Comparison of ENCODE assay signal across 13 mouse cellular contexts in genomic region chr11:19899621-19900020, GRCm38 (mm10). TPM values are rescaled to one million over a fixed set of nuclear protein-coding genes. Genes with fewer than 3 reads are reported as not detected.
DNase-seq lines count a peak whose midpoint lies in the region; ATAC-seq lines count a peak whose summit lies in the region.
"Had no signal": no experiment of that assay in that cellular context is flagged by ENCODE, and none has a peak within 500 bp of the region (broad histone marks: within the 10 kb centered on the region; RNA-seq: fewer than 3 reads in every experiment).

No protein-coding gene starts in this region.

- no peaks in the 10 kb centered on the region for H3K27me3 ChIP-seq in kidney, embryonic 16.5 days (ENCODE audit: insufficient read depth, low read length)
- H3K27me3 ChIP-seq in heart, embryonic 10.5 days (ENCODE audit: insufficient read depth, poor library complexity, severe bottlenecking) = no peaks in the 10 kb centered on the region
- H3K27me3 ChIP-seq: embryonic facial prominence, embryonic 15.5 days; midbrain, embryonic 15.5 days had no signal

- H3K9me3 ChIP-seq in kidney, embryonic 16.5 days (ENCODE audit: low read length) = no peaks in the 10 kb centered on the region
- H3K9me3 ChIP-seq in heart, embryonic 10.5 days = no peaks in the 10 kb centered on the region
- H3K9me3 ChIP-seq: embryonic facial prominence, embryonic 15.5 days; midbrain, embryonic 15.5 days had no signal

- no peak overlapping the region for H3K27ac ChIP-seq in kidney, embryonic 16.5 days (ENCODE audit: low read length)
- no peak overlapping the region for H3K27ac ChIP-seq in heart, embryonic 10.5 days
- H3K27ac ChIP-seq: embryonic facial prominence, embryonic 15.5 days; midbrain, embryonic 15.5 days had no signal

- no peak overlapping the region for H3K4me2 ChIP-seq in kidney, embryonic 16.5 days (replicated peaks; ENCODE audit: low read depth, low read length)
- H3K4me2 ChIP-seq: embryonic facial prominence, embryonic 15.5 days; midbrain, embryonic 15.5 days had no signal

- peak; percentile 59 for DNase-seq in brain, embryonic 18.5 days (ENCODE audit: low read depth, low spot score)
- DNase-seq in cerebellum, postnatal 10 days = peak; percentile 84 to 89
- peak; percentile 88 for DNase-seq in layer of hippocampus, adult 8-10 months (ENCODE audit: low spot score in 2 of 2)
- peak; percentile 80 to 89 for DNase-seq in left cerebral cortex, postnatal 36 days (ENCODE audit: low spot score in 2 of 2)
- DNase-seq in ovary, postnatal 14 days (ENCODE audit: low spot score) = no peak
- DNase-seq in heart, embryonic 10.5 days (ENCODE audit: low spot score) = no peak
- DNase-seq: heart, adult 11 months; lung, adult 2 months had no signal

- intact Hi-C loops in left cerebral cortex, postnatal 36 days (cut with DNase I) = loop anchor here (2.0 kb wide), 1 partner anchor 65 kb away; no protein-coding TSS in a partner anchor

- H3K9ac ChIP-seq in kidney, embryonic 16.5 days (replicated peaks; ENCODE audit: low read length) = no peak overlapping the region
- H3K9ac ChIP-seq: embryonic facial prominence, embryonic 15.5 days; midbrain, embryonic 15.5 days had no signal

- H3K4me3 ChIP-seq in kidney, embryonic 16.5 days (ENCODE audit: low read length) = no peak overlapping the region
- no peak overlapping the region for H3K4me3 ChIP-seq in heart, embryonic 10.5 days
- H3K4me3 ChIP-seq: embryonic facial prominence, embryonic 15.5 days; midbrain, embryonic 15.5 days had no signal

- WGBS in kidney, embryonic 16.5 days = 65% methylated on average over 5 of the region's 5 CpGs
- whole genome bisulfite sequencing in heart, embryonic 10.5 days = 59% methylated on average over 5 of the region's 5 CpGs

- ATAC-seq in kidney, embryonic 16.5 days (ENCODE audit: low FRiP score, low TSS enrichment) = no peak
- no peak for ATAC-seq in megakaryocyte, adult 5-6 weeks (ENCODE audit: poor library complexity, severe bottlenecking)
- ATAC-seq: hindbrain, embryonic 16.5 days; midbrain, embryonic 15.5 days had no signal

- H3K36me3 ChIP-seq in kidney, embryonic 16.5 days (ENCODE audit: insufficient read depth, low read length) = no peaks in the 10 kb centered on the region
- H3K36me3 ChIP-seq in heart, embryonic 10.5 days = no peaks in the 10 kb centered on the region
- H3K36me3 ChIP-seq: embryonic facial prominence, embryonic 15.5 days; midbrain, embryonic 15.5 days had no signal

- no peaks in the 10 kb centered on the region for H3K4me1 ChIP-seq in kidney, embryonic 16.5 days (ENCODE audit: insufficient read depth, low read length)
- no peaks in the 10 kb centered on the region for H3K4me1 ChIP-seq in heart, embryonic 10.5 days
- H3K4me1 ChIP-seq: embryonic facial prominence, embryonic 15.5 days; midbrain, embryonic 15.5 days had no signal

RNA-seq across cellular contexts. Expression of gene Spred2, which starts 24.6 kb away (rescaled TPM):
- total RNA-seq in layer of hippocampus, adult 8-10 months (2022) = 10 to 100 TPM; 79.4 to 96.5 (median 88.6) TPM
- 100 to 1,000 TPM in 1 of 2 experiments, 10 to 100 TPM in 1; 85.1 to 102 TPM for total RNA-seq in left cerebral cortex, postnatal 36 days (2021)
- 8.3 and 9.0 TPM in 2 replicates for polyA plus RNA-seq in kidney, embryonic 16.5 days (2015; fragmentation: Nextera tagmentation; extraction: Ambion mirVana)
- 4.4 and 6.7 TPM in 2 replicates for polyA plus RNA-seq in heart, embryonic 10.5 days (2016; fragmentation: Nextera tagmentation; extraction: Ambion mirVana)
- total RNA-seq in megakaryocyte, adult 5-6 weeks (2015) = 7.0 and 7.6 TPM in 2 replicates
- 2.3 and 2.4 TPM in 2 replicates for total RNA-seq in megakaryocyte, adult 5-6 weeks (2017)

Comparison
In these comparisons a context has a peak if more than half of its experiments do, and no peak if none do; other contexts are left out.
1. DNase-seq: peak in brain, embryonic 18.5 days (single experiment), cerebellum, postnatal 10 days (2 of 2), layer of hippocampus, adult 8-10 months (2 of 2) and left cerebral cortex, postnatal 36 days (2 of 2); none in ovary, postnatal 14 days (single experiment) and heart, embryonic 10.5 days (single experiment).
2. RNA of gene Spred2, which starts 24.6 kb away (total RNA-seq): 85.1 to 102 TPM in left cerebral cortex, postnatal 36 days and 79.4 to 96.5 TPM in layer of hippocampus, adult 8-10 months; 2.3 to 7.6 TPM in megakaryocyte, adult 5-6 weeks; every median in the first group is over 4 times any median in the second.